Mouse (Mus musculus): Measurements from ENCODE around the gene Rnf123.

DNA sequence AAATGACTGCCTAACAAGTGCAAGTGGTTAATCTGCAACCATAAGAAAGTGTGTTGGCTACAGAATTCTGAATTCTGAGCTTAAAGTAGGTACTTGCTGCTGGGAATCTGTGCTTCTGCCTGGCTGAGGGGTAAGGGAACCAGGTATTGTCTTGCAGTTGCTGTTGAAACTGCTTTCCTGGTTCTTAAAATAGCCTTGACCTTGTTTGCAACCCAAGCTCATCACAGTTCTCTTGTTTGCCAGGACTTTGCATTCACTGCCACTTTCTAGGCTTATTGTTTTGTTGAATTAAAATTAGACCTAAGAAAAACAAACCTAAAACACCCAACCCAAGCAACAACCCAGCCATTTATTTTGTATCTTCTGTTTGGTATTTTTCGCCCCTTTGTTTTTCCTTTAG lies 62.4 kb downstream of the Rnf123 start:
- TF ChIP-seq CTCF (IDR thresholded peaks at IDR 0.05; ENCODE audit: low read depth) (no peak), EP300 (IDR thresholded peaks at IDR 0.05; ENCODE audit: low read depth) (no peak)

Measured in liver, postnatal 0 days (tissue).